Mouse (Mus musculus): ENCODE data around the gene Fbxw5. TPM values are rescaled to one million over a fixed set of nuclear protein-coding genes. Genes with fewer than 3 reads are reported as not detected.

The Fbxw5 gene
- polyA plus RNA-seq, 1 experiment: 30.4 TPM

DNA sequence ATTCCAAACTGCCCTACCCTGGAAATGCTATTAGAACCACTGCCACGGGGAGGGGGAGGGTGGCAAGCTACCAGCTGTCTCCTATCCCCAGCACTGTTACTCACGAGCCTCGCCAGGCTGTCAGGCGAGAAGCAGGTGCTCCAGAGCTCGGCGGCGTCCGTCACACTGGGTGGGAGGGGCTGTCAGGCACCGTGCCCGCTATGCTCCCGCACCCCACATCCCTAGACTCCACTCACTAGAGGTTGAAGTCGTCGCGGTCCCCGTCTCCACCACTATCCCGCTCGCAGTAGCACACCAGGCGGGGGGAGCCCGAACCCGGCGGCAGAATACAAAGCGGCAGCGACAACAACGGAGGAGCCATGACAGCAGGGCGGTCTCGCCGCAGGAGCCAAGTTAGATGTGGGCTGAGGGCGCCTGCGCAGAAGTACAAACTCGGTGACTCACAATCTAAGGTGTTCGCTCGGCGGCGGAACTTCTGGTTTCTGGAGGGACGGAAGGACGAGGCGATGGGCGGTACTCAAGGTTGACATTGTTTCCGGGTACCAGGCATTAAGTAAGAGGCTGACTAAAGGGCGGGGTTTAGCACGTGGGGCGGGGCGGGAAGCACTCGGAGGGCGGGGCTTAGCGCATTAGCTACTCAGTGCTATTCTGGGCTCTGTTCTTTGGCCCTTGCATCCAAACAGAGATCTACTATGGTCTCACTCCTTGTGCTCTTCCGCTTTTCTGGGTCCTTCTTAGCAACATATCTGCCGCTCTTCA, 39.8 kb upstream of the Fbxw5 start, which contains the start of gene Paxx:
Gene Paxx (minus strand): TSS at position 544 of the 759 bp plus-strand sequence.
- H3K4me1 ChIP-seq (ENCODE audit: control insufficient read depth, insufficient read depth, low read length): peaks cover 7% of the 10 kb centered on the region; the same call in 1 of the 2 replicates
- H3K27ac ChIP-seq (ENCODE audit: control insufficient read depth, insufficient read depth, low read depth, low read length, poor library complexity): peak within 1 kb of the TSS; percentile 98
- no peak for TF ChIP-seq CTCF (IDR thresholded peaks at IDR 0.05; ENCODE audit: control insufficient read depth, insufficient read depth, low read length)
- TF ChIP-seq POLR2A (IDR thresholded peaks at IDR 0.05; ENCODE audit: borderline replicate concordance, control insufficient read depth, low read depth, low read length): peak; percentile 77
- H3K4me3 ChIP-seq (replicated peaks; ENCODE audit: control insufficient read depth, low read depth, low read length): peak within 1 kb of the TSS; percentile 91
- under 1% methylated on average over 48 of the region's 48 CpGs for WGBS

DNA sequence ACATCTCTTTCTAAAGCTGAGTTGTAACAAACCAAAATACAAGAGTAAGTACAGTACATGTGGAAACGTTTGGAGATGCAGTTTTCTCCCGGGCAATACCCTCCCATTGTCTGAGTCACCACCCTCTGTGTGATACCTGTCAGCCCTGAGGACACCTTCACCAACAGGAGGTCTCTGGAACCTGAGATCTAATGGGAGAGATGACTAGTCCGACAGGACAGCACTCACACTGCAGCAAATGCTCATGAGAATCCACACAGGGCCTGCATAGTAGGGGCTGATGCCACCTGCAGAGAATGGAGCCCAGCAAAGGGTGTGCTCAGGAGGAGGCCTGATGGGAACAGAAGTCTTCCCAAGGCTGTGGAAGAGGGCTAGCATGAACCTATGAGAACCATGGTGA, 39.1 kb upstream of the Fbxw5 start:
- peaks cover 7% of the 10 kb centered on the region; the same call in 1 of the 2 replicates for H3K4me1 ChIP-seq (ENCODE audit: control insufficient read depth, insufficient read depth, low read length)
- 17% methylated on average over 3 of the region's 3 CpGs for WGBS
- no peak overlapping the region for H3K4me3 ChIP-seq (replicated peaks; ENCODE audit: control insufficient read depth, low read depth, low read length)
- peak overlapping the region; percentile 86 for H3K27ac ChIP-seq (ENCODE audit: control insufficient read depth, insufficient read depth, low read depth, low read length, poor library complexity)
- TF ChIP-seq CTCF (IDR thresholded peaks at IDR 0.05; ENCODE audit: control insufficient read depth, insufficient read depth, low read length): no peak
- no peak for TF ChIP-seq POLR2A (IDR thresholded peaks at IDR 0.05; ENCODE audit: borderline replicate concordance, control insufficient read depth, low read depth, low read length)

DNA sequence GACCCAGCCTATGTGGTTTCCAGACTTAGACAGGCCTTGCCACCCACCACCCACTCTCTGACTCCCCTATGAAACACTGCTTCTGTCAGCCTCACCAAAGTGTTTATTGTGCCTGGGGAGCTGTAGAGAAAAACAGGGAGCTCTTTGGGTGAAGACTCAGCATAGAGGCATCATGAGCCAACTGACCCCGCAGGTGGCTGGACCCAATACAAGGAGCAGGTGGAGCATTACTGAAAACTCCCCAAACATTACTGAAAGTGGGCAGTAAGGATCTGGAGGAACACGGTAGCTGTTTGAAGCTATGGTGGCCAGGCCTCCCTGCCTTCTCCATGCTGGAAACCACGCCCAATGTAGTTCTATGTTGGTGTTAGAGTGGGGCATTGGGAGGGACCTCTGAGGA, 36.9 kb upstream of the Fbxw5 start:
- Histone ChIP-seq H3K4me1 (ENCODE audit: control insufficient read depth, insufficient read depth, low read length) (peaks cover 7% of the 10 kb centered on the region), H3K4me3 (replicated peaks; ENCODE audit: control insufficient read depth, low read depth, low read length) (no peak overlapping the region), H3K27ac (ENCODE audit: control insufficient read depth, insufficient read depth, low read depth, low read length, poor library complexity) (no peak overlapping the region)
- WGBS: 83% methylated on average over 3 of the region's 3 CpGs
- TF ChIP-seq POLR2A (IDR thresholded peaks at IDR 0.05; ENCODE audit: borderline replicate concordance, control insufficient read depth, low read depth, low read length): no peak
- TF ChIP-seq CTCF (IDR thresholded peaks at IDR 0.05; ENCODE audit: control insufficient read depth, insufficient read depth, low read length): no peak

DNA sequence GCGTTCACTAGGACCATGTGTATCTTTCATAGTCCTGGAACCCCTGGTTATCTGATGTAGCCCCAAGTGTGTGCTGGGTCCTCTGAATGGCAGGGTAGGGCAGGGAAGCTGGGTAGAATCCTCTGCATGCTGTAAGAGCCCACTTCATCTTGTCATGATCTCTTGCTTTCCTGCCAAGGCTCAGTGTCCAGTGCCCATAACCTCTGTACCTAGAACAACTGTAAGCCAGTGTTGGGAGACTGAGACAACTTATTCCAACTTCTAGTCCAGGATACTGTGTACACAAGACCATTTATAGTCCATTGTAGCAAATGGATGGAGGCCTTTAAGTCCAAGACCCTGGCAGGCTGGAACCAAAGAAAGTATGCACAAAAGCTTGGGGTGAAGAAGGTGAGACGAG, 35.3 kb upstream of the Fbxw5 start:
- TF ChIP-seq POLR2A (IDR thresholded peaks at IDR 0.05; ENCODE audit: borderline replicate concordance, control insufficient read depth, low read depth, low read length) (no peak), CTCF (IDR thresholded peaks at IDR 0.05; ENCODE audit: control insufficient read depth, insufficient read depth, low read length) (no peak)
- H3K4me3 ChIP-seq (replicated peaks; ENCODE audit: control insufficient read depth, low read depth, low read length): peak overlapping the region; percentile 62
- peaks cover 7% of the 10 kb centered on the region for H3K4me1 ChIP-seq (ENCODE audit: control insufficient read depth, insufficient read depth, low read length)
- H3K27ac ChIP-seq (ENCODE audit: control insufficient read depth, insufficient read depth, low read depth, low read length, poor library complexity): peak overlapping the region; percentile 98
- 34% methylated on average over 2 of the region's 2 CpGs for WGBS

DNA sequence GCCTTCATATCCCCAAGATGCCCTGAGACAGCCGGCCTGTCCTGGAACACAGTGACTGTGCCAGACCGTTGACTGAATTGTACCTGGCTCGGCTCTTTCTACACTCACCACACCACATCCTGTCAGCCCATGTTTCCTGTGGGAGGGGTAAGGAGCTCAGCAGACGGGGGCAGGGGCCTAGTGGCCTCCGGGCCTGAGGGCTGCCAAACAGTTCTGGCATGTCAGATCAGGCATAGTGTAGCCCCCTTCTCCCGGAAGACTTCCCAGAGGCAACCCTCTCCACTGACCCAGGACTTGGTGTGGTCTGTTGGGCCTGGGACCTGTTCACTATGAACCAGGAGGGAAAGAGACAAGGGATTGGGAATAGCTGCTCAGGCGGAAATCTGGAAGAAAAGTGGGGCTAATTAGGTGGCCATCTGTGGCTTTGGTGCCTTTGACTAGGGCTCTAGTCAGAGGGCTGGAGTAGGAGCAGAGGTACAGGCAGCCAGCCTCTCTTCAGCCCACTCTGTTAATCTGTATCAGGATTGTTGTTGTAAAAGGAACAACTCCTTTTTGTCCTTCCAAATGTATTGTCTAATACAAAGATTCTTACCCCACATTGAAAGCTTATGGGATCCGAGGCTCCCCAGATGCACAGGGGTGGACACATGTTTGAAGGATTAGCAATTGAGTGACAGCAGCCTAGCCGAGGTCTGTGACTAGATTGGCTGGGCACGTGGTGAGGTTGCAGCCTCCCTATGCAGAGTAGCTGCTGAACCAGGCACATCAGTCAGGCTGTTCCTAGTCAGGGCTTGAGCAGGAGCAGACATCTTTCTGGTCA, 34.5 kb upstream of the Fbxw5 start:
- TF ChIP-seq CTCF (IDR thresholded peaks at IDR 0.05; ENCODE audit: control insufficient read depth, insufficient read depth, low read length) (no peak), POLR2A (IDR thresholded peaks at IDR 0.05; ENCODE audit: borderline replicate concordance, control insufficient read depth, low read depth, low read length) (peak; percentile 57)
- Histone ChIP-seq H3K27ac (ENCODE audit: control insufficient read depth, insufficient read depth, low read depth, low read length, poor library complexity) (peak overlapping the region; percentile 98), H3K4me1 (ENCODE audit: control insufficient read depth, insufficient read depth, low read length) (peaks cover 7% of the 10 kb centered on the region), H3K4me3 (replicated peaks; ENCODE audit: control insufficient read depth, low read depth, low read length) (peak overlapping the region; percentile 62)
- whole genome bisulfite sequencing: 6% methylated on average over 10 of the region's 10 CpGs

DNA sequence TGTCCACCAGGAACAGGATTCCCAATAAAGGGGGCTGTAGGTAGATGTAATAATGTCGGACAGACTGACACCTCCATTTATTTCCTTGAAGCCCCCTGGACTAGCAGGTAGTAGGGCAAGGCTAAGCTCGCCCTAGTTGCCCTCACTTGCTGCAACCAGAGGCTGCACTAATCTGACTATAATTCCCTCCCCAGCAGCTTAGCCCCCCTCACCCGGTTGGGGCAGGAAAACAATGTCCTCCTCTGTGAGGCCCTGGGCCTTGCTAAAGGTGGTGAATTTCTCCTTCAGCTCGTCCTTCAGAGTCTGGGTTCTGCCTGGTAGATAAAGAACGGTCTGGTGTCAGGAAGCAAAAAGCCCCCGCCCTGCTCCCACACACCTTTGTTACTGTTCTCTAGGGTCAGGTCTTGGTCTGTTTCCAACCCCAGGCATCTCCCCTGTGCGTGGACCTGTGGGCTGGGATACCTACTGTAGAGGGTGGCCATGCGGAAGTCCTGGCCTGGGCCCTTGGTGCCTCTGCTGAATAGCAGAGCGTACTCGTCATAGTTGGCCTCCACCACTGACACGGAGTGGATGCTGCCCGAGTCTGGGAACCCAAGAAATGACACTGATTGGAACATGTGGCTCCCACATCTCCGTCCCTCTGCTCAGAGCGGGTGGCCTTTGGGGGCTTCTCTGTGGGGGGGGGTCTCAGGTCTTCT, 32.8 kb upstream of the Fbxw5 start:
- TF ChIP-seq POLR2A (IDR thresholded peaks at IDR 0.05; ENCODE audit: borderline replicate concordance, control insufficient read depth, low read depth, low read length): no peak
- no peak for TF ChIP-seq CTCF (IDR thresholded peaks at IDR 0.05; ENCODE audit: control insufficient read depth, insufficient read depth, low read length)
- WGBS: 71% methylated on average over 14 of the region's 14 CpGs
- Histone ChIP-seq H3K4me1 (ENCODE audit: control insufficient read depth, insufficient read depth, low read length) (peaks cover 3% of the 10 kb centered on the region), H3K27ac (ENCODE audit: control insufficient read depth, insufficient read depth, low read depth, low read length, poor library complexity) (no peak overlapping the region), H3K4me3 (replicated peaks; ENCODE audit: control insufficient read depth, low read depth, low read length) (no peak overlapping the region)

DNA sequence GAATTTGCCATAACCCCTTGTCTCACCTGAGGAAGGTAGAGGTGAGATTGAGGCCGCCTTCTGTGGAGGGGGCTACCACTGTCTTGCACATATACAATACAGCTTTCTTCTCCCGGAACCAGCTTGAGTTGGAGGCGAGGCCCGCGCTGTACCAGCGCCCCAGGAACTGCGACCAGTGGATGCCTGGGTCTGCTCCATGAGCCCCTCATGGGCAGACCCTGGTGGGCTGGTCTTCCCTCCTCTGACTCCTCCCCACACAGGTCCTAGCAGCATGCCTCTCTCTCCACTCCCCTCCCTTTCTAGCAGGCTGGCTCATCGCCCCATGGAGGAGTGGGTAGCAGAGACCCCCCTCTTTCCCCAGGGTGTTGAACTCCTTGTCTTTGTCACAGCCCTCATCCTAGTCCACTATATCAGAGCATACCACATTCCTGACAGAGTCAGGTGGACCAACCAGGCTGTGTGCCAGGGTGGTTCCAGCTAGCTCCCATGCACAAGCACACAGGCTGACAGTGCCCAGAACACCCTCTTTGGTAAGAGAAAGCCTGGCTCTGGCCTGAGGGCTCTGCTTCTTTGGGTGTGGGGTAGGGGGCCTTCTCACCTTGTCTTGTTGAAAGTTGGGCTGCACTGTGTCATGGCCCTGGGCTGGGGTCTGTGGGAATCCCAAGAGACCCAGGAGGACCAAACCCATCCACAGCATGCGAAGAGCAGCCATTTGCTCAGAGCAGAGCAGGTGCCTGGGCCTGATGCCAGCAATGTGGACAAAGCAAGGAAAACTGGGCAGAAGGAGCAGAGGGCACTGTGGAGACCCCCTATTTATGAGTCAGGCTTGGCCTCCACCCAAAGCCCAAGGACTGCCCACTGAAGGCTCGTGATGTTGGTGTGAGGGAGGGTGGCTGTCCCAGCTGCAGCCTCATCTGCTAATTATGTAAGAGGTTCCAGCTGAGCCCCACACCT, 31.3 kb upstream of the Fbxw5 start:
- Histone ChIP-seq H3K27ac (ENCODE audit: control insufficient read depth, insufficient read depth, low read depth, low read length, poor library complexity) (no peak overlapping the region), H3K4me1 (ENCODE audit: control insufficient read depth, insufficient read depth, low read length) (peaks cover 3% of the 10 kb centered on the region), H3K4me3 (replicated peaks; ENCODE audit: control insufficient read depth, low read depth, low read length) (no peak overlapping the region)
- WGBS: 81% methylated on average over 10 of the region's 10 CpGs
- TF ChIP-seq CTCF (IDR thresholded peaks at IDR 0.05; ENCODE audit: control insufficient read depth, insufficient read depth, low read length) (no peak), POLR2A (IDR thresholded peaks at IDR 0.05; ENCODE audit: borderline replicate concordance, control insufficient read depth, low read depth, low read length) (no peak)

All from bone marrow, adult 2 months (tissue).